Mouse (Mus musculus) frontal cortex, postnatal 14 days (tissue): ENCODE results near the gene Prkn.

Experiments
- DNase-seq, 2 experiments: peaks; one replicate each; pipeline ENCODE4 v3.0.0; 2022; ENCODE audit warnings: low spot score in 2 of 2

The Prkn gene

GRCm38 (mm10) chr17:10840148-10840707, at the start of gene Prkn, which contains the start of gene Pacrg:
Gene Prkn (plus strand): TSS chr17:10840384.
Gene Pacrg (minus strand): TSS chr17:10840311.
- DNase-seq: peak; percentile 95 to 96

GRCm38 (mm10) chr17:10791661-10792060, 48.5 kb upstream of the Prkn start:
- no peak for DNase-seq

- DNase-seq: no peak
Measured at GRCm38 (mm10) chr17:10806692-10807091, 33.5 kb upstream of the Prkn start.

- no peak for DNase-seq
Measured at GRCm38 (mm10) chr17:10807261-10807998, 32.8 kb upstream of the Prkn start.

GRCm38 (mm10) chr17:10808571-10808970, 31.6 kb upstream of the Prkn start:
- DNase-seq: no peak

GRCm38 (mm10) chr17:10818971-10819370, 21.2 kb upstream of the Prkn start:
- no peak for DNase-seq

- DNase-seq: peak; percentile 25 to 43
Measured at GRCm38 (mm10) chr17:10840731-10841201, 582 bp downstream of the Prkn start.

- DNase-seq: no peak
Measured at GRCm38 (mm10) chr17:10854207-10854606, 14.0 kb downstream of the Prkn start.

- DNase-seq: no peak
Measured at GRCm38 (mm10) chr17:10874208-10875187, 34.3 kb downstream of the Prkn start.

GRCm38 (mm10) chr17:10878986-10879385, 38.8 kb downstream of the Prkn start:
- DNase-seq: no peak

GRCm38 (mm10) chr17:10882260-10882659, 42.1 kb downstream of the Prkn start:
- no peak for DNase-seq

GRCm38 (mm10) chr17:10887924-10888323, 47.7 kb downstream of the Prkn start:
- no peak for DNase-seq

GRCm38 (mm10) chr17:10901686-10902228, 61.6 kb downstream of the Prkn start:
- DNase-seq: no peak

- no peak for DNase-seq
Measured at GRCm38 (mm10) chr17:10936698-10937097, 96.5 kb downstream of the Prkn start.

- DNase-seq: no peak
Measured at GRCm38 (mm10) chr17:10937844-10938243, 97.7 kb downstream of the Prkn start.

GRCm38 (mm10) chr17:10938755-10939154, 98.6 kb downstream of the Prkn start:
- no peak for DNase-seq

- no peak for DNase-seq
Measured at GRCm38 (mm10) chr17:10946552-10946951, 106.4 kb downstream of the Prkn start.

- DNase-seq: no peak
Measured at GRCm38 (mm10) chr17:10947614-10948013, 107.4 kb downstream of the Prkn start.

GRCm38 (mm10) chr17:10959066-10959864, 119.1 kb downstream of the Prkn start:
- DNase-seq: no peak

- DNase-seq: no peak
Measured at GRCm38 (mm10) chr17:10962151-10962550, 122.0 kb downstream of the Prkn start.

GRCm38 (mm10) chr17:10982136-10982535, 142.0 kb downstream of the Prkn start:
- DNase-seq: no peak
